Mouse (Mus musculus): Measurements from ENCODE around the gene Ppp2r5e. TPM values are rescaled to one million over a fixed set of nuclear protein-coding genes. Genes with fewer than 3 reads are reported as not detected.

The Ppp2r5e gene
- polyA plus RNA-seq, 1 experiment from 2014 or later = 19.3 TPM

DNA sequence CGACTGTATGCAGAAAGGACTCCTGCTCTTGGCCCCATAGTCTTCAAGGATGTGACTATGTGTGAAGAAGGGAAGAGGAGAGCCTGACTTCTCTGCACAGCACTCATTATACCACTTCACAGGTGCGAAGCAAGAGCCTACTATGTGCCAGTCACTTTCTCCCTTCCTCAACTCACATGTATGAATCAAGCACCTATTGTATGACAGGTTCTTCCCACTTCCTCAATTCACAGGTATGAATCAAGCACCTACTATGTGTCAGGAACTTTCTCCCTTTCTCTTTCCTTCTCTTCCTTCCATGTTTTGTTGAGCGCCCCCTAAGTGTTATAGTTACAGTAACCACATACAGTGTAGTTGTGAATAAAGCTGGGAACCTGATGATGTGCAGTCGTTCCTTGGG, 171.2 kb downstream of the Ppp2r5e start:
- Histone ChIP-seq H3K4me2 (no peak overlapping the region), H3K4me1 (peaks cover 4% of the 10 kb centered on the region; the same call in 1 of the 2 replicates), H3K27ac (replicated peaks) (no peak overlapping the region), H3K36me3 (no peaks in the 10 kb centered on the region), H3K9me3 (replicated peaks) (no peaks in the 10 kb centered on the region), H3K9ac (replicated peaks) (no peak overlapping the region), H3K4me3 (replicated peaks) (no peak overlapping the region), H3K27me3 (replicated peaks) (no peaks in the 10 kb centered on the region)
- 89% methylated on average over 4 of the region's 4 CpGs for WGBS
- no peak for ATAC-seq (ENCODE audit: low FRiP score)

DNA sequence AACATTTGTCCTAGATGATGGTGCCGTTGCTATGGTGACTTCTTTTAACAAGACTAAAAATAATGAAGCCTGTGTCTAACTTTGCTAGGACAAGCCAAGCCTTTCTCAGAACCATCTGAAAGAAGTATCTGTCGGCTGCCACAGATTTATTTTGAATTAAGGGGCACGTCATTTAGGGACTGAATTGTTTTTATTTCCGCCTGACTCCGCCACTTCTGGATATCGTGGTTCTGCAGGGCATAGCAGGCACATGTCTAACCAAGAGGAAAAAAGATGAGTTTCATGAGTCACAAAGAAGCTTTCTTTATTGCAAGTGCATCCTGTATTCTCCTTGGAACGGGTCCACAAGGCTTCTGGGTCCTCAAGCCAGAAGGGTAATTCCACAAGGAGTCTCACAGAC, 171.7 kb downstream of the Ppp2r5e start:
- peak; percentile 53 for ATAC-seq (ENCODE audit: low FRiP score)

GRCm38 (mm10) chr12:75416681-75417080, 179.4 kb downstream of the Ppp2r5e start, which contains the start of gene Gphb5:
Gene Gphb5 (minus strand): TSS chr12:75416781.
- H3K4me2 ChIP-seq = no peak within 1 kb of the TSS
- no peaks in the 10 kb centered on the region for H3K4me1 ChIP-seq
- 90% methylated on average over 4 of the region's 4 CpGs for WGBS
- no peaks in the 10 kb centered on the region for H3K9me3 ChIP-seq (replicated peaks)
- H3K27ac ChIP-seq (replicated peaks) = no peak within 1 kb of the TSS
- no peaks in the 10 kb centered on the region for H3K36me3 ChIP-seq
- no peak for ATAC-seq (ENCODE audit: low FRiP score)
- no peak within 1 kb of the TSS for H3K9ac ChIP-seq (replicated peaks)
- no peak within 1 kb of the TSS for H3K4me3 ChIP-seq (replicated peaks)
- H3K27me3 ChIP-seq (replicated peaks) = no peaks in the 10 kb centered on the region

More for the DNA sequence above, 171.7 kb downstream of the Ppp2r5e start:
- no peak overlapping the region for H3K4me3 ChIP-seq (replicated peaks)
- H3K9me3 ChIP-seq (replicated peaks) = no peaks in the 10 kb centered on the region
- no peaks in the 10 kb centered on the region for H3K36me3 ChIP-seq
- no peak overlapping the region for H3K4me2 ChIP-seq
- 53% methylated on average over 7 of the region's 7 CpGs for WGBS
- H3K27ac ChIP-seq (replicated peaks) = no peak overlapping the region
- no peak overlapping the region for H3K9ac ChIP-seq (replicated peaks)
- no peaks in the 10 kb centered on the region for H3K27me3 ChIP-seq (replicated peaks)
- H3K4me1 ChIP-seq = peaks cover 4% of the 10 kb centered on the region; the same call in 1 of the 2 replicates

DNA sequence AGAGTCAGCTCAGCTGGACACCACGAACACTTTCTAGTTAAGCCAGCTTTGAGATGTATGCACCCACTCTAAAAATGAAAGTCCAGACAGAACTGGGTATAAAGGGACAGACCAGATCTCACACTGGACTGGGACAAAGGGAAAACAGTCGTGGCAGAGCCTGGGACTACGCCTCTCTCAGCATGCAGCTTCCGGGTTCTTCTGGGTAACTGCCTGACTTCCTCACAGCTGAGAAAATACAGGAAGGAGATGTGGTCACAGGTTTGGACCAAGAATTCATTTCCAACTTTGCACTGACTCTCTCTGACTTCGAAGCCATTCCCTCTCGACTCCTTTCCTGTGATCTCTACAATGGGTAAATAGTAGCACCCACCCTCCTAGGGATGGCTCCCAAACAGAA, 181.1 kb downstream of the Ppp2r5e start:
- Histone ChIP-seq H3K9ac (replicated peaks) (no peak overlapping the region), H3K9me3 (replicated peaks) (no peaks in the 10 kb centered on the region)
- no peak for ATAC-seq (ENCODE audit: low FRiP score)

GRCm38 (mm10) chr12:75412964-75413363, 183.1 kb downstream of the Ppp2r5e start:
- H3K4me2 ChIP-seq = no peak overlapping the region

More for the DNA sequence above, 181.1 kb downstream of the Ppp2r5e start:
- 68% methylated on average over 6 of the region's 6 CpGs for WGBS
- H3K27ac ChIP-seq (replicated peaks) = no peak overlapping the region
- no peak overlapping the region for H3K4me2 ChIP-seq
- H3K36me3 ChIP-seq = no peaks in the 10 kb centered on the region
- H3K4me3 ChIP-seq (replicated peaks) = no peak overlapping the region
- H3K27me3 ChIP-seq (replicated peaks) = no peaks in the 10 kb centered on the region
- H3K4me1 ChIP-seq = no peaks in the 10 kb centered on the region

More at GRCm38 (mm10) chr12:75412964-75413363, 183.1 kb downstream of the Ppp2r5e start:
- Histone ChIP-seq H3K9me3 (replicated peaks) (no peaks in the 10 kb centered on the region), H3K4me3 (replicated peaks) (no peak overlapping the region), H3K4me1 (no peaks in the 10 kb centered on the region), H3K36me3 (no peaks in the 10 kb centered on the region), H3K27me3 (replicated peaks) (no peaks in the 10 kb centered on the region), H3K27ac (replicated peaks) (no peak overlapping the region), H3K9ac (replicated peaks) (no peak overlapping the region)
- ATAC-seq (ENCODE audit: low FRiP score) = no peak
- WGBS = 82% methylated on average over 9 of the region's 9 CpGs

Other genes starting within 250 kb of the Ppp2r5e start
- not detected in 2 replicates for gene Gphb5, start 179.5 kb downstream of the Ppp2r5e start, polyA plus RNA-seq (2015; fragmentation: Nextera tagmentation; extraction: Ambion mirVana)
- 5.2 and 7.2 TPM in 2 replicates for gene Wdr89, start 73.3 kb upstream of the Ppp2r5e start, polyA plus RNA-seq (2015; fragmentation: Nextera tagmentation; extraction: Ambion mirVana)
- gene Sgpp1, start 139.5 kb upstream of the Ppp2r5e start, polyA plus RNA-seq (2015; fragmentation: Nextera tagmentation; extraction: Ambion mirVana) = 11.6 and 13.8 TPM in 2 replicates
- gene Syne2, start 221.9 kb upstream of the Ppp2r5e start, polyA plus RNA-seq (2015; fragmentation: Nextera tagmentation; extraction: Ambion mirVana) = 38.7 and 42.0 TPM in 2 replicates